Mouse (Mus musculus) ovary, postnatal 36 days (tissue): ENCODE data around the gene Slc6a15.

Source experiments
- DNase-seq: peaks from one replicate; pipeline ENCODE4 v3.0.0; 2022; ENCODE audit warnings: low spot score, mixed read lengths

Gene Slc6a15

DNA sequence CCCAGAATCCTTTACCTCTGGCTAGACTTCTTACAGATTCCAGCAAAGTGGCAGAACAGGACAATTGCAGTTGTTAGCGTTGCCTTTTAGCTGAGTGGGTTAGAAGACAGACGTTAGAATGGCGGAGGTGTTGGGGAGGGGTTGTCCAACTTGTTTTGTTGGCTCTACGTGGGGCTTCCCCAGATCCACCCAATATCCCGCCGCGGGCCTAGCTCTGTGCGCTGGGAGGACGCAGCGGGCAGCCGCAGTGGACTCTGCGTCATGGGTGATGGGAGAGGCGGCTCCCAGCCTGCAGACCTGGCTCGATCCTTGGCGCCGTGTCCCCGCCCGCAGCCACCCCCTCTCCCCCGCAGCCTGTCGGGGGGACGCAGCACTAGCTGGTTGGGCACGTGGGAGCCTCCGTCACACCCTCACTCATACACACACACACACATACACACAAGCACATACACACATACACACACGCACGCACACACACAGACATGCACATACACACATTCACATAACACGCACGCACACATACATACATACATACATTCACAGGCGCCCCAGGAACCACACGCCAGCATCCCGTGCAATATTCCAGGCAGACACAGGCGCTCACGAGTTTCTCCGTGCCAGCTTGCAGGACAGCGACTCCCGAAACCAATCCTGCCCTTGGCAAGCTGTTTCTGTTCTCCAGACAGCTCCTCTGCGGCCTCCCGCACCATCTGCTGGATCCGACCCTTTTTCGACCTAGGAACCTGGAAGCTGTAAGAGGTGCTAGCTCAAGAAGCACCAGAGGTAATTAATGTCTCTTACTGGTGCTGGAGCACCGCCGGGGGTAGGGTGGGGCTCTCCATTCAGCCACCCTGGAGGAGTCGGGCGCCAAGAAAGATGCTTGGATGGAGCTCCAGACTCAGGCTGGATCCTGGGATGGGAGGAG is at the start of gene Slc6a15:
Slc6a15 (plus strand) TSS at position 413 of the 925 bp plus-strand sequence.
- peak; percentile 63 for DNase-seq

DNA sequence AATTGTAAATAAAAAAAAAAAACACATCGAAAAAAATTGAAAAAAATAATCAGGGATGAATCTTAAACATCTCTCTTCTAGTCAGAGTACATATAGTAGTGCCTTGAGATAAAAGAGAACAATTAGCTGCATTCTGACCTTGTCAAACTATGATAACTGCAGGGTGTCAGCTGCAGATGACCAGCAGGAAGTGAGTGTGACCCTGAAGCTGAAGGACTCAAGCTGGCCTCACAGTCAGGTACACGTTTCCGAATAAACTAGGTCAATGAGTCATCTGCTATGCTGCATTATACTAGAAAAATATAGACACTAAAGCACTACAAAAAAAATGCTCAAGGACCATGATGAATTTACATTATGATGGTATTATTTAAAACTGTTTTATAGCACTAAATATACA is 45.6 kb upstream of the Slc6a15 start:
- no peak for DNase-seq

DNA sequence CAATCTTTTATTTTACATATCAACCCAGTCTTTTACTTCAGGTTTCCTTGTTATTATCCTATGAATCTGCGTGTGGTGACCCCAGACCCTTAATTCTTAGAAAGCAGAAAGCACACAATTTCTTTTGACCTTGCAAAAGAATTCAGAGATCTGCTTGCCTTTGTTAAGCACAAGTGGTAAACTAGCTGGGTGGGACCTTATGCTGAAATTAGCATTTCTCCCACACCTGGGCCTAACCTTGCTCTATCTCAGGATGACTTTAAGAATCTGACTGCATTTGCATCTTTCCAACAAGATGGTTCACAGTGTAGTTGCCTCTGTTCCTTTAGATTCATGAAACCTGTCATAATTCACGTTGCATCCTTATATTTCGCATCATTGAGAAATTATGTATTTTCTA is 44.2 kb upstream of the Slc6a15 start:
- no peak for DNase-seq

DNA sequence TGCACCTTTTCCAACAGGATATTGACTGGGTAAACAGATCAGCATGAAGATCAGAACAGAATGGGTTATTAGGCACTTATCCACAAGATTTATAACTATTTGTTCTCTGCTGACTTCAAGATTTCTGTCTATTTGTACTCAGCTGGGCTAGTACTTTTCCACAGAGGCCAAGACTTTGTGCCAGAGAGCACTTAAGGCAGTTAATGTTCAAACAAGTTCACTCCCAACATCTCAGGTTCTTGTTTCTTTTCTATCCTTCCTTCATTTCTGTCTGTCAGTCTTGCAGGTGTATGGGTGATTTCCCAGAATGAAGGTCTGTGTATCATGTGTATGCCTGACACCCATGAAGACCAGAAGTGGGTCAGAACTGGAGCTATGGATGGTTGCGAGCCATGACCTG is 33.3 kb upstream of the Slc6a15 start:
- no peak for DNase-seq

DNA sequence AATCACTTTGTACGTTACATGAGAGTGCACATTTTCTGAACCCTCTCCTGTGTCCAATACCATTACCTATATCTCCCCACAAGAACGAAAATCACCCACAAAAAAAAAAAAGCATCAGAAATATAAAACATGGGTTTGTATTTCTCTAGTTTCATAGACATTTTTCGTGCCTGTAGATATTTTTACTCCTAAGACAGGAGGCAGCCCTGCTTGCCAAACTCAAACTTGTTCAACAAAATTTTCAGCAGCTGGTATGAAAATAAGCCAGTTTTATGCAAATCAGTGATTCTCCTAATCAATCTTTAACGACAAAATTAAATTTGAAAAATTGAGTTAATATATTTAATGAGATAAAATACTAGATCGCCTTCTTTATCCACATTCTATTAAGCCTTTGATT is 27.7 kb upstream of the Slc6a15 start:
- DNase-seq: no peak

DNA sequence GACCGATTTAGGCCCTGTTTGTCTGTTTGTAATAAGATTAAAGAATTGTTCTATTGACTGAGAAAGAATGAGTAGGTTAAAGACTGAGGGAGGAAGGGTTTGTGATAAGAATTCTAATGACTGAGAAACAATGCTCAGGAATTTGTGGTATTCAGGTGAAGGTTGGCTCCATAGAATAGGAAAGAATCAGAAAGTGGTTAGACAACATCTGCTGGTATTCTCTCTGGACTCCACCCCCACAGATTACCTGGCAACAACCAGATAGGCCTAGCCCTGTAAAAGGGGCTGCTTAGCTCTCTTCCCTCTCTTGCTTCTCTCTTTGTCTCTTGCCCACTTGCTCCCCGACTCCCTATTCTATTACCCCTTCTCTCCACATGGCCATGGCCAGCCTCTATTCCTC is 20.8 kb upstream of the Slc6a15 start:
- DNase-seq: no peak

DNA sequence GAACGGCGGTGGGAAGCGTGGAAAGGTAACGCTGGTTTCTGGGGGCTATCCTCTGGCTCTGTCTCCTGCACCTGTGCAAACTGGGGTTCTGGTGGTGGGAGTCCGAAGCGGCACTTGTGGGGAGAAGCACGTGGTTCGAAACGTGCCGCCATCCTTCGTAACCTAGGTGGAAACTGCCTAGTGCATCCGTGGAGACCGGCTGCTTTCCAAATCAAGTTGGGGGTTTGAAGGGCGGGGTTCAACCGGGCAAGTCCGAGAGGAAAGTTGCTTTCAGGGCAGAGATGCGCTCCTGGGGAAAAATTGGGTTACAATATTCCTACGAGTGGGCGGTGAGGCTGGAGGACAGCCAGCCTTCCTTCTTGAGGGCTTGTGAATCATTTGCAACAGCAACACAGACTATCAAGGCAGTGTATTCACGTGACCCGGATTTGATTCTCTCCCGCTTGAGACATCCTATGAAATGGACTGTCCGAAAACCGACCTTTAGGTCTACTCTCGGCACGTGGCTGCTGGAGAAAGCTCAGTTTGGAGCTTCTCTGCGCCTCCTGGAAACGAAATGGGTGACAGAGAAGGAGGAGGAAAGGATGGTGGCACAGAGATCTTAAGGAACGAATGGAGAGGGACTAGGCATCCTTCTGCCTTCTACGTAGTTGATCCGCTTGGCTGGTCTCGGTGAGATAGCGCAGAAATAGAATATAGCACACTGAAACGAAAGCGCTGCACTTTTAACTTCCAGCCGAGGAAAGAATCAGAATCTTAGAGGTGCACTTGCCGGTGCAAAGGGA is 905 bp downstream of the Slc6a15 start:
- peak; percentile 24 for DNase-seq

DNA sequence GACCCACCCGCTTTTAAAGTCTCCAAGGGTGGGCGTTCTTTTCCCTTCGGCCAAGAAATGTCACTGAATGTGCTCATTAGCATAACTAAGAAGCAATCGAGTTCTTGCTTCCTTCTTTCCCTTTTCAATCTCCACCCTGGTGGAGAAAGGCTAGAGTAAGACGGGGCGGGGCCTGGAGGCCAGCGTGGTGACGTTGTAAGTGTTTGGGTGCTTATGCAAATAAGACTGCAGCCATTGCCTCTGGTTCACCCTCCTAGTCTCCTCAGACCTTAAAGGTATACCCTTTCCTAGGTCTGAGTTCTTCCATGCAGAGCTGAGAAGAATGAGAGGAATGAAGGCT is 1.5 kb downstream of the Slc6a15 start:
- DNase-seq: peak; percentile 71

DNA sequence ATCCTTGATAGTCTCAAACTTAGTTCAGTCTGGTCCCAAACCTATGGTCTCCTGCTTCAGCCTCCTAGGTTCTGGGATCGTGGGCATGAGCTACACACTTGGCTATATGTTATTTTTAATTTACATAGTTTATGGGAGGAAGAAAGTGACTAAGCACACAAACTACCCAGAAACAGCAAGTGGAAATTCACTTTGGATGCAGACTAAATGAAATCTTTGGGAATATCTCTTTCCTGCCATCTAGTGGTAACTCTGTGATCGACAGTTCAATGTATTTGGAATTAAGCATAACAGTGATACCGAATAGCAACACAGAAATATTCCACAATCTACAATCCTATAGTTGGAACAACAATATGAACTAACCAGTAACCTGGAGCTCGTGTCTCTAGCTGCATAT is 34.6 kb downstream of the Slc6a15 start:
- DNase-seq: no peak

DNA sequence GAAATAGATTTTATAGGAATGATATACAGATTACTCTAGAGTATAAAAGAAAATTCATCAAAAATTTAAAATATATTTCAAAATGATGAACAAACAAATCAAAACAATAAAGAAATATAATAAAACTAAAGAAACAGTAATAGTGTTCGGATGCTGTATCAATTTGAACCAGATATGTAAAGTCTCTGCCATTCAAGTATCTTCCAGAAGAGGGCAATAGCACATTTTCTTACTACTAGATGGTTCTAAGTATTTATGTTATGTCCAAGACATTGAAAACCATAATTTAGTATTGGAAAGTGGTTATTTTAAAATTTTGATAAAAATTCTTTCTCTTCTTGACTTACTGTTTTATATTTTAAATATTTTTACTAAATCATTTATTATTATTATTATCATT is 60.1 kb downstream of the Slc6a15 start:
- no peak for DNase-seq

DNA sequence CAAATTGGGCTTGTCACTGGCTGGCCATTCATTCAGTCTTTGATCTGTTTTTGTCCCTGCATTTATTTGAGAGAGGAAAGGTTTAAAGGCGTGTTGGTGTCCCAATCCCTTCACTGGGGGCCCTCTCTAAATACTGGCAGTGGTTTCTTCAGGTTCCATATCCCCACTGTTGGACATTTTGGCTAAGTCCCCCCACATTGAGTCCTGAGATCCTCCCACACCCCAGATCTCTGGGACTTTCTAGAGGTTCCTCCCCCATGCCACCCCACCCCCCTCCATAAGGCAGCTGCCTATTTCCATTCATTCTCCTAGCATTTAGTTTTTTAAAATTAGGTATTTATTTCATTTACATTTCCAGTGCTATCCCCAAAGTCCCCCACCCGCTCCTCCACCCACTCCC is 75.0 kb downstream of the Slc6a15 start:
- DNase-seq: no peak

DNA sequence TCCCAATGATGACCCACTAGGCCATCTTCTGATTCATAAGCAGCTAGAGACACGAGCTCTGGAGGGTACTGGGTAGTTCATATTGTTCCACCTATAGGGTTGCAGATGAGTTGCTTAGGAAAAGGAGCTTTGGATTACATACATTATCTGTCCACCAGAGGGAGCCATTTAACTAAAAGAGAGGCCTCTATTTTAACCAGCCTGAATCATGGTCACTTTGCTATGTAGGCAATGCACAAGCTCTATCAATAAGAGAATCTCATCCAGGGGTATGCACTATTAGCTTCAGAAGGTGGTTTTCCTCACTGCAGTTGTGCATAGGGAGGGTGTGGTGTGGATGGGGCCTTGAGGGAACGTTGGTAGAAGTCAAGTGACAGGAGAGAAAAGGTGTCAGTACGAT is 75.5 kb downstream of the Slc6a15 start:
- no peak for DNase-seq

DNA sequence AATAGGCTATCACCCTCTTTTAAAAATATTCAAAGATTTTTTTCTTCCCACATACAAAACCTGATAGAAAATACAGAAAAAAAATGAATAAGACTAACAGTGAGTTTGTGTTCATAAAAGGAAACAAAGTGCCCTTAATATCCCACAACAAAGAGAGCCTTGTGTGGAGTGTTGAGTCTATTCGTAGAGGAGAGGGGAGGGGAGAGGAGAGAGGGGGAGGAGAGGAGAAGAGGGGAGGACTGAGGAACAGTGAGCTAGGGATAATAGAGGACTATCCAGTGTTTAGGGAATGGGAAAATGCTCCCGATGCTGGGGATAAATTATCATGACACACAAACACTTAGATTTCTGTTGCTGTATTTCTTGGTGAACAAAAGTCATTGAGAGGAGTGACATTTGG is 80.8 kb downstream of the Slc6a15 start:
- no peak for DNase-seq

DNA sequence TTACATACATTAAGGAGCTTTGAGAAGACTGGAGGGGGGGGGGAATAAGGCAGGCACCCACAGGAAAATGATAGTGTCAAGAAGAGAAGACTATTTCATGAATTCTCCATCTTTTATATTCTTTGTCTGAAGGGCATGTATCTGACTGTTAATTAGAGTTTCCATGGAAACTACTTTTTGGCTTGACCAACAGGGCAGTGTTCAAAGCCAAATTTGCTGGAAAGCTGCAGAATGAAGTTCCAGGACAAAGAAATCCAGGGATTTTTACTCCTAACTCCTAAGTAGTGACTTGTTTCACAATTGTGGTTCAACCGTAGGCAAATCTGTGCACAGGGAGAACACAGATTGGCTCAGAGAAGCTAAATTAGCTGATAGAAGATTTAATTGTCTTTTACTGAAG is 90.3 kb downstream of the Slc6a15 start:
- DNase-seq: no peak
